Mouse (Mus musculus): ENCODE results near the gene Trpm7. TPM values are rescaled to one million over a fixed set of nuclear protein-coding genes. Genes with fewer than 3 reads are reported as not detected.
"Not testable (repeated sequence)": the region's sequence is repeated elsewhere in the genome, so short reads cannot be mapped to it uniquely, and the experiment has no call there.

The Trpm7 gene
- total RNA-seq (2021) = 10 to 100 TPM; 35.4 to 40.2 TPM
- long read RNA-seq, experiment 1, full-length matches to known transcripts = 6 of 17 reads
- long read RNA-seq, experiment 1, partial matches to known transcripts = 3 of 17 reads
- long read RNA-seq, experiment 1, other reads (novel, unspliced or antisense) = 8 of 17 reads
- long read RNA-seq, experiment 2, full-length matches to known transcripts = 5 of 13 reads
- long read RNA-seq, experiment 2, partial matches to known transcripts = 0 of 13 reads
- long read RNA-seq, experiment 2, other reads (novel, unspliced or antisense) = 8 of 13 reads

GRCm38 (mm10) chr2:126875871-126876796, at the start of gene Trpm7:
Gene Trpm7 (minus strand): TSS chr2:126876230.
- Histone ChIP-seq H3K4me3 (peak within 1 kb of the TSS; percentile 89), H3K27ac (peak within 1 kb of the TSS; percentile 99)
- DNase-seq (ENCODE audit: extremely low spot score in 1 of 2, low spot score in 2 of 2) = peak; percentile 93 to 94
- no peak for TF ChIP-seq CTCF (IDR thresholded peaks at IDR 0.05)
- intact Hi-C loops (cut with DNase I) = loop anchor here (1.0 kb wide), 1 partner anchor 57 kb away; the partner anchor contains the start of gene Sppl2a

GRCm38 (mm10) chr2:126920358-126921060, 44.5 kb upstream of the Trpm7 start:
- no peak for DNase-seq (ENCODE audit: extremely low spot score in 1 of 2, low spot score in 2 of 2)
- intact Hi-C loops (cut with DNase I) = no loop called here
- Histone ChIP-seq H3K27ac (no peak overlapping the region), H3K4me3 (no peak overlapping the region)
- TF ChIP-seq CTCF (IDR thresholded peaks at IDR 0.05) = no peak

DNA sequence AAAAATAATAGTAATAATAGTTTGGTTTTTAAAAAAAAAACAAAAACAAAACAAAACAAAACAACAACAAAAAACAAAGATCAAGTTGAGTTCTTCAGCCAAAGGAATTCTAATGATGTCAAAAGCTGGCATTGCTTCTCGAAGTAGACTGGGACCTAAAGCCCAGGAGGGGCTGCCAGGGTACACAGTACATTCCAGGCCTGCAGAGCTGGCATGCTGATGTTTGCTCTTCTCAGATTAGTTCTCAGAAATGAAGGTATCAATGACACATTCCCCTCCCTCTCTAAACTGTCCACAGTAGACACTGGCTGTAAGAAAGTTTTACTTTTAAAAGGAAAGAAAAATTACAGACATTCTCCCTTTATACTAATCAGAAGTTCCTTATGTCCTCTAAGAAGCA, 40.2 kb upstream of the Trpm7 start:
- no peak overlapping the region for H3K27ac ChIP-seq
- TF ChIP-seq CTCF (IDR thresholded peaks at IDR 0.05) = no peak
- no peak overlapping the region for H3K4me3 ChIP-seq
- intact Hi-C loops (cut with DNase I) = loop anchor here (10.0 kb wide), 2 partner anchors 161 to 309 kb away; no protein-coding TSS in a partner anchor
- DNase-seq (ENCODE audit: extremely low spot score in 1 of 2, low spot score in 2 of 2) = no peak

DNA sequence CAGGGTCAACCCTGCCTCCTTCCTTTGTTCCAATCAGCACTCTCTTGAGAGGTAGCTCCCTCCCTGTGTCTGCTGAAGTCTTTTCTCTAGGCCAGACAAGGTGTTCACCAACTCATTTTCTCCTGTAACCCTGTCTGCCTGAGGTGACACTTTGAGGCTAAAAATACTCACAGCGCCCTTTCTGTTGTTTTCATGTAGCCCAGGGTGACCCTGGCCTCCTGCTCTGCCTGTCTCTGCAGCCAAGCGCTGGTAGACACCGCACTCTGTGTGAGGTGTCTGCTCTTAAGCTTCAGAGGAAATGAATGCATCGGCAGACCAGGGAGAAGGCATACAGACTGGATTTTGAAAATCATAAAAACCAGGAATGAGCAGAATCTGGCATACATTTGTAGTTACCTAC, 38.1 kb upstream of the Trpm7 start:
- intact Hi-C loops (cut with DNase I) = loop anchor here (10.0 kb wide), 2 partner anchors 159 to 311 kb away; no protein-coding TSS in a partner anchor

DNA sequence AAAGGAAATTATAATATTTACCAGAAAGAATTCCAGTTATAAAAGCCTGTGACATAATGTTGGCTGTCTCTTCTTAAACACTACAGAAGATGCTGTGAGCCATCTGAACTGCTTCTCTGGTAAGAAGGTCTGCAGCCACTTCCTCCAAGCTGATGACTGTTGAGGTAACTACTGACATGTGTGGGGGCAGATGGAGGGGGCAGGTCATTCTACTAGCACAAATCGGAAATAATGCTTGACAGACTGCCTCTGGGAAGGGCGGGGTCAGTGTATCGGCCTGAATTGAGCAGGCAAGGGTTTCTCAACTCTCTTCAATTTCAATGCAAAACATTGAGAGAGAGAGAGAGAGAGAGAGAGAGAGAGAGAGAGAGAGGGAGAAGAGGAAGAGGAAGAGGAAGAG, 28.1 kb upstream of the Trpm7 start:
- intact Hi-C loops (cut with DNase I) = no loop called here
- DNase-seq (ENCODE audit: extremely low spot score in 1 of 2, low spot score in 2 of 2) = no peak
- H3K4me3 ChIP-seq = no peak overlapping the region
- no peak for TF ChIP-seq CTCF (IDR thresholded peaks at IDR 0.05)
- no peak overlapping the region for H3K27ac ChIP-seq

More for the DNA sequence above, 38.1 kb upstream of the Trpm7 start:
- Histone ChIP-seq H3K27ac (no peak overlapping the region), H3K4me3 (no peak overlapping the region)
- DNase-seq (ENCODE audit: extremely low spot score in 1 of 2, low spot score in 2 of 2) = no peak
- no peak for TF ChIP-seq CTCF (IDR thresholded peaks at IDR 0.05)

DNA sequence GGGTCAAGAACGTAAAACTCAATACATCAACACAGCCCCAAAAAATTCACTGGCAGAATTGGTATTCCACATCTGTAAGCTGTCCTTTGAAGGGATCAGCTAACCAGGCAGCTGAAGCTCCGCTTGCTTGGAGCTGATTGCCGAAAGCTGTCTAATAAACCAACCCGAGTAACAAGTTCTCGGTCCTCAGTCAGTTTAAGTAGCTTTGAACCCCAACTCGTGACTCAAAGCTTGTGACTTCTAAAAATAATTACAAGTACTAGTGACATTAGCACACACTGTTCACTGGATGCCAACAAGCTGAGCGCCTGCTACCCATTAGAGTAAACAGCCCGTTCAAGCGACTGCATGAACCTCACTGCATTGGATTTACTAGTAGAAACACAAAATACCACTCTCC, 21.5 kb upstream of the Trpm7 start:
- no peak for TF ChIP-seq CTCF (IDR thresholded peaks at IDR 0.05)
- intact Hi-C loops (cut with DNase I) = no loop called here

DNA sequence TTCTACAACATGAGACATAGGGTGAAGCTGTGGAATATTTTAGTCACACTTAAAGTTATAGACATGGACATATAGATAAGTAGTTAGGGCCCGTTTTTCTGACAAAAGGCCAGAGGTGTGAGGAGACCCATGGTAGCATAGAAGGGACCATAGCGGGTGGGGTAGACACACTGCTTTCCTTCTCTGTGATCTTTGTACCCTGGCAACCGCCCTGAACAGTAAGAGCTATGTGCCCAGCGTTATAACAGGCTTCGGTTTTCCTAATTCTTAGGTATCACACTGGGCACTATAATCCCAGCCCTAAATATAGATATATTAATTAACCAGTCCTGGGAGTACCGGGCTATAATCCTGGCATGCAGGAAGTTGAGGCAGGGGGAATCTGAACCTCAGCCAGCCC, 20.9 kb upstream of the Trpm7 start:
- H3K27ac ChIP-seq = no peak overlapping the region
- TF ChIP-seq CTCF (IDR thresholded peaks at IDR 0.05) = no peak
- DNase-seq (ENCODE audit: extremely low spot score in 1 of 2, low spot score in 2 of 2) = no peak
- intact Hi-C loops (cut with DNase I) = no loop called here
- H3K4me3 ChIP-seq = no peak overlapping the region

More for the DNA sequence above, 21.5 kb upstream of the Trpm7 start:
- no peak overlapping the region for H3K4me3 ChIP-seq
- H3K27ac ChIP-seq = no peak overlapping the region
- no peak for DNase-seq (ENCODE audit: extremely low spot score in 1 of 2, low spot score in 2 of 2)

DNA sequence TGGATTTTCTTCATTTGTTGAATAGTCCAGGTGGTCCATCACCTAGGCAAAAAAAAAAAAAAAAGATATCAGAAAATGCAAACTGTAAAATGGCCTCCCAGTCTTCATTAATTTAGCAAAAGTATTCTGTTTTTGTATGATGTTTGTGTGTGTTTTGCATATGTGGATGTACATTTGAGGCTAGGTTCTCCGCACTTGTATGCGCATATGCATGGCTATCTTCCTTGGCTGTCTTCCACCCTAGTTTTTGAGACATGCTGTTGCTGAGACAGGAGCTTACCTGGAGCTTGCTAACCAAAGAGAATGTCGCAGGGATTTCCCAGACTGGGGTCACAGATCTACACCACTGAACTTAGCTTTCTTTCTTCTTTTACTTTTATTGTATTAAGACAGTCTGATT, 18.2 kb upstream of the Trpm7 start:
- Histone ChIP-seq H3K27ac (no peak overlapping the region), H3K4me3 (no peak overlapping the region)
- intact Hi-C loops (cut with DNase I) = no loop called here
- DNase-seq (ENCODE audit: extremely low spot score in 1 of 2, low spot score in 2 of 2) = no peak
- TF ChIP-seq CTCF (IDR thresholded peaks at IDR 0.05) = no peak

DNA sequence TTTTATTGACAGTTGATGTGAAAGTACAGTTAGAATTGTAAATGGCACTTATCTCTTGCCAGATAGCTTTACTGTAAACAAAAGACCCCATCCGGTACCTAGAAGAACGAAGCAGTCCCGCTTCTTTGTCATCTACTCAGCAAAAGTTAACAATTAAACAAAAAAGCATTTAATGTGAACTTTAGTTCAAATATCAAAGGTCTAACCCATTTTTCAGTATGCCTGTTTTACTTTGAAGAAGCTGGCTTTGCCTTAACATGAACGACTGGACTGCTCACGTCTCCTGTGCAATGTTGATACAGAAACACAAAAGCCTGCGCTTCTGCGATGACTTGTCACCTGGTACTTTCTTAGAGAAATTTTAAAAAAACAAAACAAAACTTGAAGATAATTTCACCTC, 16.3 kb upstream of the Trpm7 start:
- TF ChIP-seq CTCF (IDR thresholded peaks at IDR 0.05) = no peak
- intact Hi-C loops (cut with DNase I) = no loop called here
- no peak overlapping the region for H3K4me3 ChIP-seq
- DNase-seq (ENCODE audit: extremely low spot score in 1 of 2, low spot score in 2 of 2) = no peak
- no peak overlapping the region for H3K27ac ChIP-seq

GRCm38 (mm10) chr2:126891743-126892142, 15.7 kb upstream of the Trpm7 start:
- intact Hi-C loops (cut with DNase I) = no loop called here
- no peak for TF ChIP-seq CTCF (IDR thresholded peaks at IDR 0.05)
- Histone ChIP-seq H3K4me3 (no peak overlapping the region), H3K27ac (no peak overlapping the region)
- no peak for DNase-seq (ENCODE audit: extremely low spot score in 1 of 2, low spot score in 2 of 2)

- TF ChIP-seq CTCF (IDR thresholded peaks at IDR 0.05) = no peak
- DNase-seq (ENCODE audit: extremely low spot score in 1 of 2, low spot score in 2 of 2) = no peak
- Histone ChIP-seq H3K27ac (no peak overlapping the region), H3K4me3 (no peak overlapping the region)
- intact Hi-C loops (cut with DNase I) = no loop called here
Observed at GRCm38 (mm10) chr2:126887141-126887540, 11.1 kb upstream of the Trpm7 start.

DNA sequence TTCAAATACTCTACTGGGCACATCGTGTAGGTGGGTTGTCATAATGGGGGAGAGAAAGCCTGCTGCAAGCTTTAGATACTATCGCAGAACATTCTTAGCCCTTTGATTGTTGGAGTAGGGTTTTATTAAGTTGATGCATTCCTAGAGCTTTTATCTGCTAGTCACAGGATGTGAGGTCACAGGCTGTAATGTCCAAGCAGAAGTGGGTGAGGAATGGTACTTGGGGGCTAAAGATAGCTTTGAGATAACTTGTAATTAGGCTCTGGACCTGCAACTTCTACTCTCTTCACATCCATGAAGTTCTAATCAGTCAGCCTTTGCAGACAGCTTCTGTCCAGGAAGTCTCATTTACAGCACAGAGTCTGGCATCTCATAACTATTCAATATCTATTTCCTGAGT, 9.8 kb upstream of the Trpm7 start:
- TF ChIP-seq CTCF (IDR thresholded peaks at IDR 0.05) = no peak
- Histone ChIP-seq H3K4me3 (no peak overlapping the region), H3K27ac (no peak overlapping the region)
- intact Hi-C loops (cut with DNase I) = no loop called here
- DNase-seq (ENCODE audit: extremely low spot score in 1 of 2, low spot score in 2 of 2) = no peak

- H3K27ac ChIP-seq; DNase-seq (ENCODE audit: extremely low spot score in 1 of 2, low spot score in 2 of 2); intact Hi-C loops (cut with DNase I); H3K4me3 ChIP-seq: not testable (repeated sequence)
Observed at GRCm38 (mm10) chr2:126882711-126883110, 6.7 kb upstream of the Trpm7 start.
